Mouse (Mus musculus): ENCODE results near the gene Zyx.

Gene Zyx

GRCm38 (mm10) chr6:42395960-42396809 lies 46.8 kb downstream of the Zyx start:
- no peak for DNase-seq (ENCODE audit: low read depth, low spot score)

GRCm38 (mm10) chr6:42397041-42397657 lies 47.7 kb downstream of the Zyx start:
- DNase-seq (ENCODE audit: low read depth, low spot score), result no peak

GRCm38 (mm10) chr6:42398285-42398684 lies 48.9 kb downstream of the Zyx start:
- no peak for DNase-seq (ENCODE audit: low read depth, low spot score)

GRCm38 (mm10) chr6:42398998-42399397 lies 49.6 kb downstream of the Zyx start:
- no peak for DNase-seq (ENCODE audit: low read depth, low spot score)

- no peak for DNase-seq (ENCODE audit: low read depth, low spot score)
These were observed 50.5 kb downstream of the Zyx start, which contains the start of gene Tas2r143 for GRCm38 (mm10) chr6:42399938-42400337. Gene Tas2r143 (plus strand): TSS chr6:42400238.

GRCm38 (mm10) chr6:42405134-42405533 lies 55.7 kb downstream of the Zyx start, which contains the start of gene Tas2r135:
Gene Tas2r135 (plus strand): TSS chr6:42405434.
- no peak for DNase-seq (ENCODE audit: low read depth, low spot score)
